Mouse (Mus musculus) adrenal gland, adult (tissue): ENCODE data around the gene Farp2.

Experiments
- DNase-seq, 2 experiments: peaks; one replicate each; pipeline ENCODE4 v3.0.0; 2022 to 2023; ENCODE audit warnings: low spot score in 1 of 2; ENCODE audit not compliant: inconsistent age in 2 of 2

The Farp2 gene

DNA sequence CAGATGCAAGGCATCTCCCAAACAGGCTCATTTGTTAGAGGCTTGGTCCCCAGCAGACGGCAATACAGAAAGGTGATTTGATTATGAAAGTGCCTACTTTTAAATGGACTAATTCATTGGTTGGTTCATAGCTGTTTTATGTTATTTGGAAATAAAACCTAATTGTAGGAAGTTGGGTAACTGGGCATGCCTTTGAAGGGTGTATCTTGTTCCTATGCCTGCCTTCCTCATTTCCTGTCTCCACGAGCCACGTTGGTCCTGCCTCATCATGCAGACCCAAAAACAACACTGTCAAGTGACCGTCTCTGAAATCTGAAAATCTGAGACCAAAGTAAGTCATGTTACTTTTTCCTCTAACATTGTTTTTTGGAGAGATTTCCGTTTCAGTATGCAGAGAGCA is 39.5 kb downstream of the Farp2 start:
- DNase-seq = no peak

DNA sequence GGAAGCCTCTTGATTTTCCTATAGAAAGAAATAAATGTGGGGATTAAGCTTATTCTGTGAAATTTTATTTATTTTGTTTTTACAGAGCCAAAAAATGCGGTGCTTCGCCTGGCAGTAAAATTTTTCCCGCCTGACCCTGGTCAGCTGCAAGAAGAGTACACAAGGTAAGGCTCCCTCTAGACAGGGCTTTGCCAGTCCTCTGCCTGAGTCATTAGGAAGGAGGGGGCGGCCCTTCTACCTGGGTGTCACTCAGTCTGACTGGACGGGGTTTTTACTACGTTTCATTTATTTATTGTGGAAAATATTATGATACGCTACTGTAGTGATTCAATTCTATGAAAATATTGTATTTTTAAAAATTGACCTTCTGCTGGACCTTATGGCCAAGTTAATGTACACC is 51.3 kb downstream of the Farp2 start:
- DNase-seq = no peak

DNA sequence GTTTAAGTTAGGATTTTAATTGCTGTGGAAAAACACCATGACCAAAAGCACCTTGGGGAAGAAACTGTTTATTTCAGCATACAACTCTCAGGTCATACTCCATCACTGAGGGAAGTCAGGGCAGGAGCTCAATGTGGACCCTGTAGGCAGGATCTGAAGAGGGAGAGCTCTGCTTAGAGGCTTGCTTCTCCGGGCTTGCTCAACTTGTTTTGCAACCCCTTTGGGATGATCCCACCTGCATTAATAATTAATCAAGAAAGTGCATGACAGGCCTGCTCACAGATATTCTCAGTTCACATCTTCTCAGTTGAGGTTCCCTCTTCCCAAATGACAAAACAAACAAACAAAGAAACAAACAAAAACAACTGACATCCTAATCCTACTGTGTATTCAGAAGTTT is 51.8 kb downstream of the Farp2 start:
- no peak for DNase-seq

DNA sequence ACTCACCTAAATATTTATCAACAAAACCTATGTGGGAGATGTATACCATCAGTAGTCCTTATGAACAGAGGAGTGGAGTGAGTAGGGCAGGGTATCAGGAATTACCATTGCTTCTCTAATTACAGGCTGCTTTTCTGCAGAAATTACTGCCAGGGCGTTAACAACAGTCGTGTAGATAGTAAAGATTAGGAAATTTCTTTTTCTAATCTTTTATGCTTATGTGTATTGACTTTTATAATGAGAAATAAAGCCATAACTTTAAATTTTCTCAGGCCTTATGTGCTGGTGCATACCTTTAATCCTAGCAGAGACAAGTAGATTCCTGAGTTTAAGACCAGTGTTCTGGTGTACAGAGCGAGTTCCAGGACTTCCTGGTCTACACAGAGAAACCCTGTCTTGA is 52.9 kb downstream of the Farp2 start:
- DNase-seq = no peak

DNA sequence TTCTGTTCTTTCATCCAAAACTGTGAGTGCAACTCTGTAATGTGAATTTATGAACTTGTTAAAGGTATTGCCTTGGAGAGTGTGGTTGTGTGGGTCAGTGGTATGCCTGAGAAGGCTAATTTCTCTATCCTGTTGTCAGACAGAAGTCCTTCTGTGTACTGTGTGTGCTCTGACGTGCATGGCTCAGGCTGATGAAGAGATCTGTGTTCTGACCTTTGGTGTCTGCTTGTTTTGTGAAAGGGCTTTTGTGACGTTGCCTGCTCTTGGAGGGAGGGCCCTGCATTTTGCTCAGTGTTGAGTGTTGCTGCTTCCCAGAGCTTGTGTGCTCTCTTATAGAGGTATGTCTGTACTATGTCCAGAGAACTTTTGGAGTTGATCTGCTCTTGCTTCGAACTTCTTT is 55.1 kb downstream of the Farp2 start:
- no peak for DNase-seq

DNA sequence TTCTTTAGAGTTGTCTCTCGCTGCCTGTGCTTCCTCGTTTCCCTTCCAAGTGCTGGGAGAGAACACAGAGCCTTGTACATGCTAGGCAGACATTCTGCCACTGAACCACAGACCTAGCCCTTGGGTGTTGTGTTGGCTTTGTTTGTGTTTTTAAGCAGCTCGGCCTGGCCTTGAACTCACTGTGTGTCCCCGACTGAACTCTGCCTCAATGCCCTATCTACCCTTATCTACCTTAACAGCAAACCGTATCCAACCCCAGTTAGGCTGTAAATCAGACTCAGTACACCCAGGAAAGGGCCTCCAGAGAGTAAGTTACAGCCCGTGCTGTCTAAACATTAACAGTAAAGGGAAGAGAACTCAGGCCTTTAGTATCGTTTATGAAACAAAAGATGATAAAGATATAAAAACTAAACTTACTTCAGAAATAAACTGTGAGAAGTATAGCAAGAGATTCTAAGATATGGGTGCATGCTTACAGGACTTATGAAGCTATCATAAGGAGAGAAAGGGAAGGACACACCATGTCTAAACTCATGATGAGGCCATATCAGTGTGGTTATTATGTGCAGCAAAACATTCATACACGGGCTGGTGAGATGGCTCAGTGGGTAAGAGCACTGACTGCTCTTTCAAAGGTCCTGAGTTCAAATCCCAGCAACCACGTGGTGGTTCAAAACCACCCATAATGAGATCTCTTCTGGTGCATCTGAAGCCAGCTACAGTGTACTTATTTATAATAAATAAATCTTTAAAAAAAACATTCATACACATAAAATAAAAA is 56.0 kb downstream of the Farp2 start:
- DNase-seq = no peak

DNA sequence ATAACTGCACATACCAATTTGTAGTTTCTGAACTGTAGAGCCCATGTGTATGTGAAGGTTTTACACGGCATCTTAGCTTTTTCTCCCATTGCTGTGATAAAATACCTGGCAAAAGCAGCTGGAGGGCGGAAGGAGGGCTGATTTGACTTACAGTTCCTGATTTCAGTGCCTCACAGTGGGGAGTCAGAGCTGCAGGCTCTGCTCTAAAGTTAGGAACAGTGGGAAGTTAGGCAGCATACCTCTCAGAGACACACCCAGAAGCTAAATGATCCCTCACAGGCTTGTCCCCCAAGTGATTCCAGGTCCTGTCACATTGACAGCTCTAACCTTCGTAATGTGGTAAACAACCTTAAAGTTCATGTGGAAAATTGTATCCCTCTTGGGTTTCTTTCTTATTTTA is 65.2 kb downstream of the Farp2 start:
- DNase-seq = no peak

DNA sequence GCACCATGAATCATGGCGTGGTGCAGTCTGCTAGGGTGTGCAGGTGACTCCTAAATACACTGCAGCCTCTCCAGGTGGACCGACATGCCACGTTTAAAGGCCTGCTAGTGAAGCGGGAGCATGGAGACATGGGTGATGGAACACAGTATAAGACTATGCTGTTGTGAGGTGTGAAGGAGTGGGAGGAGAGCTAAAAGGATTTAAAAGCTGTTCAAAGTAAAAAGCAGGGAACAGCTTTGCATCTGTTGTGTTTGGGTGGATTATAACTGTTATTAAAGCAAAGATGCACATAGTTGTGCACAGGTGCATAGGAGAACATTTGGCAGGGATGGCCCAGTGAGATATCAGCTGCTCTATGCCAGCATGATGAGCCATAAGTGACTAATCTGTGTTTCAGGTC is 66.0 kb downstream of the Farp2 start:
- DNase-seq = no peak

DNA sequence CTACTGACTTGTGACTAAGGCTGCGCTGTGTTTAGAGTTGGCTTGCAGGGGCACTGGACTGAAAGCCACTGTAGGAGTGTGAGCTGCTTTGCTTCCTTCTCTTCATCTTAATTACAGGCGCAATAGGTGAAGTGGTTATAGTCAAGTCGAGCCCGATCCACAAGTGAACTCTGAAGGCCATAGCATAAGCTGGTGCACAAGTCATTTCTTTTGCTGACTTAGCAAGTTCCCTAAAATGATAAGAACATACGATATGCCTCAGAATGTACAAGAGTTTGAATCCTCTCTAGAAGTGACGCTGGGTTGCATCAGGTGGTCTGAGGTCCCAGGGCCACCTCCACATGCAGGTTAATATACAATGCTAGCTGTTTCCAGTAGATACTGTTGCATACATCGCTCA is 69.7 kb downstream of the Farp2 start:
- DNase-seq = no peak

DNA sequence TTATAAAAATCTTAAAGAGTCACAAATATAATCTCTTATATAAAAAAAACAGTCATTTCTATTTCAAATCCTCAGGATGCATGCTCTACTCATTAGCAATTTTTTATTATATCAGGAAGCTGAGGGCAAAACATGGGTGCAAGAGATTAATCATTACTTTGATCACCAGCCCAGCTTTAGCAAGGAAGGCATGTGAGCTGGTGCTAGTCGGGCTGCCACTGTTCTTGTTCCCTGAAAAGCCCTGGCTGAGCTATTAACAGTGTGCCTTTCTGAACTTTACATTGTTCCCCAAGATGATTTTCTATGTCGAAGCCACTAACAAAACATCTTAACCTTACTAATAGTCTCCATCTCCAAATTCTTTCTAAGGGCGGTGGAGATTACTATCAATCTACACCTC is 76.5 kb downstream of the Farp2 start:
- no peak for DNase-seq

DNA sequence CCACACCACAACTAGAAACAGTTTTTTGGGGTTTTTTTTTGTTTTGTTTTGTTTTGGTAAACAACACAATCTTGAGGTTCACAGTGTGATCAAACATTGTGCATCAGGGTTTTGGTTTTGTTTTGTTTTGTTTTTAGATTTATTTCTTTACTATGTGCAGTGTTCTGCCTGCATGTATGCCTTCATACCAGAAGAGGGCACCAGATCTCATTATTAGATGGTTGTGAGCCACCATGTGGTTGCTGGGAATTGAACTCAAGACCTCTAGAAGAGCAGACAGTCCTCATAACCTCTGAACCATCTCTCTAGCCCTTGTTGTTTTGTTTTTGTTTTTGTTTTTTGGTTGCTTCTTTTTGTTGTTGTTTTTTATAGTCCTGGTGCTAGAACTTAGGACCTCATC is 82.1 kb downstream of the Farp2 start:
- DNase-seq = no peak

DNA sequence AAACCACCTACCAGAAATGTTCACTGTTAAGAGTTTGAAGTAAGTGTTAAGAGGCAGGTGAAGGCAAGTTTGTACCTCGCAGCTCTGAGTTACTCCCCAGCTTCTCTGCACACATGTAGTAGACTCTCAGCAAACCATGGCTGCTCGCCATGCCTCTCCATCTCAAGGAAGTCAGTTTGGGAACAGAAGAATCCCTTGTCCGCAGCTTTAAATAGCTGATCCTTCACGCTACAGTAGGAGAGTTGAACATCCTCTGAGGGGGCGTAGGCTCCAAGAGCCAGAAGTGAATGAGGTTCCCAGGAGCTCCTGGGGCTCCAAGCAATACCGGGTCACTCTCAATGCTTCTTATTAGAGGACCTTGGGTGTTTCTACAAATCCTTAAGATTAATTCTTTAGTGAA is 84.0 kb downstream of the Farp2 start:
- DNase-seq = no peak

DNA sequence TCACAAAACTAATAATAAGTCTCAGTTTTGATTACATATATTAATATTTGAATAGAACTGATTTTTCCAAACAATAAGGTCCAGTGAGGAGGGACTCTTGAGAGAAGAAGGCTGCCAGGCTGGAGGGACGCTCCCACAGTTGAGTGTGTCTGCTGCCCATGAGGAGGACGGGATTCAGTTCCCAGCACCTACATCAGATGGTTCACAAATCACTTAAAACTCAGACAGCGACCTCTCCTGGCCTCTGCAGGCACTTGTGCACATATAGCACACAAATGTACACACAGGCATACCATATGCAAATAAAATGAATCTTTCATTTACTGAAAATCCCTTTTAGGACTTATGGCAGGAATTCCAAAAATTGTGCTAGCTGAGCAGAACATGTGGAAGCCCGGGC is 91.0 kb downstream of the Farp2 start:
- DNase-seq = no peak

DNA sequence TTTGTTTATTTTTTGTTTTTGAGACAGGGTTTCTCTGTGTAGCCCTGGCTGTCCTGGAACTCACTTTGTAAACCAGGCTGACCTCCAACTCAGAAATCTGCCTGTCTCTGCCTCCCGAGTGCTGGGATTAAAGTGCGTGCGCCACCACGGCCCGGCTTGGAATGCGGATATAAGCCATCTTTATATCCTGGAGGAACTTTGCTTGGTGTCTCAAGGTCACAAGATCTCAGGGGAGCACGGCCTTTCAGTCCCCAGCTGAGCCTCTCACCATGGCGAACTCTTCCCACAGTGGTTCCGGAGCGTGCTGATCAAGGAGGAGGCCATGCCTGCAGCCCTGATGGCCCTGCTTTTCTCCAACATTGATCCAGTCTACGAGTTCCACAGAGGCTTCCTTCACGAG is 92.0 kb downstream of the Farp2 start:
- DNase-seq = no peak

DNA sequence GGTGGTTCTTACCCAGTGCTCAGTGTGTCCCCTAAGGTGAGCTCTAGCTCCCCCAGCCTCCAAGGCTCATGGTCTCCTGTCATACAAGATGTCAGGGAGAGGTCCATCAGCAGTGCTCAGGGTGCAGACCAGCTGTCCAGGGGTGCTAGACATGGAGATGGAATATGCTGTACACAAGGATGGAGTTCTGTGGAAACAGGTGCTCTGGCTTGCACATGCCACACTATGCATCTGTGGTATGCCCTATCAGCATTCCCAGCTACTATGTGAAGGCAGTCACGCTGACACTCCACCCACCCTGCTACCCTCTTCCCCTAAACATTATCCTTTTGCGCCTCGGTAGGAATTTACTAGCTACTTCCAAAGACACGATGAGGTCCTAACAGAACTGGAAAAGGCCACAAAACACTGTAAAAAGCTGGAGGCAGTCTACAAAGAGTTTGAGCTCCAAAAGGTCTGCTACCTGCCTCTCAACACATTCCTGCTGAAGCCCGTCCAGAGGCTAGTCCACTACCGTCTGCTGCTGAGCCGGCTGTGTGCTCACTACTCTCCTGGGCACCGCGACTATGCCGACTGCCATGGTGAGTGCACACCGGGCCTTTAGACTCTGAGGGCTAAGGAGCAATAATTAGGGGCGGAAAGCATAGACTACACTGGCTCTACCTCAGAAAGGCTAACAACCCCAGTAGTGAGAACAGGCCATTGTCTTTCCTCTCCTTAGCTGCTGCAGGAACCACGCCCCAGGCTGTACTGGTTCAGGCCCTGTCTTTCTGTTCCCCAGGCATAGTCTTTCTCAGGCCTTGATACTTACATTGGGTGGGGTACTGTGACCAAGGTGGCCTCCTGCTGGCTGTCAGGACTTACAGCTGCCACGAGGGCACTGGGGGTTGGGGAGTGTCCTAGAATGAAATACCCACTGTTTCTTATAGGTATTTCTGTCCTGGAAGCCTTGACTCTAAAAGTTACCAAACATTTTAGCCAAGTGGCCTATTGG is 95.5 kb downstream of the Farp2 start:
- DNase-seq = no peak

DNA sequence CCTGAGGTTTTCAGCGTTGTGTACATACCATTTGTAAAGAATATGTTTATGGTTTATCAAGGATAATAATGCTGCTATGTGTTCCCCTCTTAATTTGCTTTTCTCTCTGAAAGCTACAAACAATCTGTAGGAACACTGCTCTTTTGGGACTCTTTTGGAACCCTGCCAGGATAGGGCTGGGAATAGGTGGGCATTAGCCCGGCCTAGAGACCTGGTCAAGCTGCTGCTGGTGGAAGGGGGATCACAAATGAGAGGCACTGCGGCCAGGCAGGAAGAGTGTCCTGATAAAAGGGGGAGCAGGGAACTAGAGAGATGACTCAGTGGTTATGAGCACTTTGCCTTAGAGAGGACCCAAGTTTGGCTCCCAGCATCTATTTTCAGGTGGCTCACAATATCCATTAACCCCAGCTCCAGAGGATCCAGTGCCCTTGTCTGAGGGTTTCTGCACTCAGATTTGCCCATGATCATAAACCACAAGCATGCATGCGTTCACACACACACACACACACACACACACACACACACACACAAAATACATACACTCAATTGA is 96.9 kb downstream of the Farp2 start:
- no peak for DNase-seq

DNA sequence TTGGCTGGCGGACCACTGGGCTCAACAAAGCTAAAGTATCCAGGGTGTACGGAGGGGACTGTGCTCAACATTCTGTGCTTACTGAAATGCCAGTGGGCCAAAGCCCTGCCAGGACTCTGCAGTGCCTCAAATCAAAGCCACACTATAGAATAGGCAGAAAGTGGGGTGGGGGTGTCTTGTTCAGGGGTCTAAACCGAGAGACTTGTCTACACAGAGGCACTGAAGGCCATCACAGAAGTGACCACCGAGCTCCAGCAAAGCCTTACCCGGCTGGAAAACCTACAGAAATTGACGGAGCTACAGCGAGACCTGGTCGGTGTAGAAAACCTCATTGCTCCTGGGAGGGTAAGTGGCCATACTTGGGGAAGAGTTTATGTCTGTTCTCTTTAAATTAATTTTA is 97.9 kb downstream of the Farp2 start:
- no peak for DNase-seq

DNA sequence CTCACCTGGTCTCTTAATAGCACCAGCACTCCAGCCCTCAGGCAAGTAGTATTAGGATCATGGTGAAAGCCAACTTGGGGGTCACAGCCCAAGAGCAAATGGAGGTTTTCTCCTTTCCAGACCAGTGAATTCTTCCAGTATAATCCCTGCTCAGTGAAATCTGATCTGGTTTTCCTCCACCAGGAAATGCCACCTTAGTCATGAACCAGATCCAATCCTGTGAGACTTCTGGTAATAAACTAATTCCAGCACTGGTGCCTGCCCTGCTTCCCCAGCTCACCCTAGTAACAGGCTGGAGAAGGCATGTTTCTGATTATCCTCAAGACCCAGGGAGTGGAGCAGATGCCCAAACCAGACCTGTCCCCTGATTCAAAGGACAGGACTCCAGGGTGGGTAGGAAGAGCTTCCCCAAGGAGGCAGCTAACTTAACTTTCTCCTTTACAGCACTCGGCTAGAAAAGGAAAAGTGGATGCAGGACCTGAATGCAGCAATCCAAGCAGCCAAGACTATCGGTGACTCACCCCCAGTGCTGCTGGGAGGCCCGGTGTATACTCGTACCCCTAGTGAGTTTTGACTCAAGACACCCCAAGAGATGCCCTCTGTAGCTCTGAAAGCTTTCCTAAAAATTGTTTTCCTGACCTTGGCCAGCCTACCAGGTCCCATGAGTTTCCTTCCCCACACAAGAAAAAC is 106.3 kb downstream of the Farp2 start:
- DNase-seq = no peak

DNA sequence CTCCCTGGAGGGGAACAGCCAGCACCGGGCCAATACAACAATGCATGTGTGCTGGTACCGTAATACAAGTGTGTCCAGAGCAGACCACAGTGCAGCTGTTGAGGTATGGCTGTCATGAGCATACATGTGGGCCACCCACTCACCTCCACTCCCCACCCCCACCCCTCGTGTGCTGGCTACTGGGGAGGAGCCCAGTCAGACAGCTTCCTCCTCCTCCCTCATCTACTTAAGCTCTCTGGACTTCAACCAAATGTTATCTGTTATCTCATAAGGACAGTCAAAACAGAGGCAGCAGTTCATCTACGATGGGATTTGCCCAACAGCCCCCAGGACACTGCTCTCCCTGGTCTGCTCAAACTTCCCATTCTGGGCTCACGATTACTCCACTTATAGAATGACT is 107.1 kb downstream of the Farp2 start:
- DNase-seq = no peak

DNA sequence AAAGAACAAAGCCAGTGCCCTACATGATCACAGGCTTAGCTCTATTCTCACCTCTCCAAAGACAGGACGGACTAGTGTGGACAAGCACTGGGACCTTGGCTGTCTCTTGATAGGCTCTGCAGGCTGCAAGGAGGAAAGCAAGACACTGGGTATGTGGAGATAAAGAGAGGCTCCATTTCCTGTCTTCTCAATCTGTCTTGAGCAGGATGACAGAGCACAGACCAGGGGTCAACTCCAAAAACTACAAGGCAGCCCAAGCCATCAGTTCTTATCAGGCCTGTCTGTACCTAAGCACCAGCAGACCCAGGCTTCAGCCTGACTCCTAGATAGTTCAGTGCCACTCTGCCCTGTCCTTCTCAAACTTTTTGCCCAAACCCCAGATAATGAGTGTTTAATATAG is 112.6 kb downstream of the Farp2 start:
- no peak for DNase-seq

DNA sequence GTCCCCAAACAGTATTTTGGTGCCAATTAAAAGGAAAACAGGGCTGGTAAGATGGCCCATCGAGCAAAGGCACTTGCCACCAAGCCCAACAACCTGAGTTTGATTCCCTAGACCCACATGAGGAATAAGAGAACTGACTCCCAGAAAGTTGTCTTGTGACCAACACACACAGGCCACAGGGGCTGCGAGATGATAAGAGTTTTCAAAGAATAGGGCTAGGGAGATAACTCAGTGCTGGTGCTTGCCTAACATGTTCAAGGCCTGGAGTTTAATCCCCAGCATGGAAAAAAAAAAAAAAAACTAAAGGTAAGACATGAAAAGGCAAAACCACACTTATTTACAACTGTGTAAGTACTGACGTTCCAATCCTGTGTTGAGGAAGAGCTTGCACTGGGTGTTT is 118.9 kb downstream of the Farp2 start:
- DNase-seq = no peak
